In genomic region chr2:60864256-60864795, GRCm38 (mm10) we compare ENCODE assay signal across 15 mouse cellular contexts.
DNase-seq lines count a peak whose midpoint lies in the region; ATAC-seq and TF ChIP-seq lines count a peak whose summit lies in the region.
"Had no signal": no experiment of that assay in that cellular context is flagged by ENCODE, and none has a peak within 500 bp of the region (broad histone marks: within the 10 kb centered on the region; RNA-seq: fewer than 3 reads in every experiment).

No protein-coding gene starts in this region.

- H3K9me3 ChIP-seq in heart, embryonic 15.5 days (replicated peaks), result no peaks in the 10 kb centered on the region
- H3K9me3 ChIP-seq in lung, postnatal 0 days (ENCODE audit: low read length), result no peaks in the 10 kb centered on the region
- no peaks in the 10 kb centered on the region for H3K9me3 ChIP-seq in limb, embryonic 13.5 days
- no peaks in the 10 kb centered on the region for H3K9me3 ChIP-seq in forebrain, postnatal 0 days (ENCODE audit: low read length)
- H3K9me3 ChIP-seq: hindbrain, embryonic 10.5 days; midbrain, embryonic 10.5 days had no signal

- DNase-seq in heart, adult 8-10 months (ENCODE audit: low spot score), result no peak
- DNase-seq in lung, postnatal 0 days (ENCODE audit: low spot score), result no peak
- DNase-seq in lung, postnatal 14 days, result no peak
- DNase-seq in right cerebral cortex, postnatal 25 days, result no peak
- no peak for DNase-seq in forebrain, postnatal 0 days
- DNase-seq: adrenal gland, postnatal 14 days; gastrocnemius, postnatal 36 days; lung, adult 2 months; thymus, postnatal 36 days had no signal

- H3ac ChIP-seq in myocyte (ENCODE audit: control insufficient read depth, insufficient read length), result no peak overlapping the region

- WGBS in heart, embryonic 15.5 days, result 53% methylated on average over 5 of the region's 5 CpGs
- WGBS in lung, postnatal 0 days, result 47% methylated on average over 5 of the region's 5 CpGs
- 68% methylated on average over 5 of the region's 5 CpGs for WGBS in limb, embryonic 13.5 days
- 76% methylated on average over 5 of the region's 5 CpGs for WGBS in forebrain, postnatal 0 days

- peaks cover 100% of the 10 kb centered on the region for H3K79me2 ChIP-seq in myocyte (ENCODE audit: control insufficient read depth, insufficient read depth)

- no peak for TF ChIP-seq EP300 in lung, postnatal 0 days (IDR thresholded peaks at IDR 0.05)

- H3K4me3 ChIP-seq in heart, embryonic 15.5 days, result no peak overlapping the region
- H3K4me3 ChIP-seq in lung, postnatal 0 days (ENCODE audit: low read depth, low read length), result no peak overlapping the region
- no peak overlapping the region for H3K4me3 ChIP-seq in limb, embryonic 13.5 days
- no peak overlapping the region for H3K4me3 ChIP-seq in myocyte
- H3K4me3 ChIP-seq in forebrain, postnatal 0 days (ENCODE audit: low read depth, low read length), result no peak overlapping the region
- H3K4me3 ChIP-seq: hindbrain, embryonic 10.5 days; midbrain, embryonic 10.5 days had no signal

- H3K27me3 ChIP-seq in heart, embryonic 15.5 days, result no peaks in the 10 kb centered on the region
- H3K27me3 ChIP-seq in lung, postnatal 0 days (replicated peaks; ENCODE audit: insufficient read depth, low read length), result no peaks in the 10 kb centered on the region
- no peaks in the 10 kb centered on the region for H3K27me3 ChIP-seq in limb, embryonic 13.5 days
- H3K27me3 ChIP-seq in myocyte (ENCODE audit: control insufficient read depth, insufficient read depth, insufficient read length), result no peaks in the 10 kb centered on the region
- no peaks in the 10 kb centered on the region for H3K27me3 ChIP-seq in forebrain, postnatal 0 days (ENCODE audit: insufficient read depth, low read length)
- H3K27me3 ChIP-seq: CH12.LX had no signal

- no peak overlapping the region for H3K4me2 ChIP-seq in heart, embryonic 15.5 days
- H3K4me2 ChIP-seq in lung, postnatal 0 days (replicated peaks; ENCODE audit: low read depth, low read length), result no peak overlapping the region
- H3K4me2 ChIP-seq in limb, embryonic 13.5 days (replicated peaks), result no peak overlapping the region
- H3K4me2 ChIP-seq in myocyte (ENCODE audit: low read depth), result peak overlapping the region; percentile 37
- H3K4me2 ChIP-seq in forebrain, postnatal 0 days (ENCODE audit: low read depth), result no peak overlapping the region

- H3K36me3 ChIP-seq in heart, embryonic 15.5 days, result no peaks in the 10 kb centered on the region
- H3K36me3 ChIP-seq in lung, postnatal 0 days (ENCODE audit: insufficient read depth, low read length), result no peaks in the 10 kb centered on the region
- H3K36me3 ChIP-seq in limb, embryonic 13.5 days, result peaks cover 12% of the 10 kb centered on the region
- peaks cover 8% of the 10 kb centered on the region for H3K36me3 ChIP-seq in myocyte (ENCODE audit: control insufficient read depth, insufficient read depth)
- no peaks in the 10 kb centered on the region for H3K36me3 ChIP-seq in forebrain, postnatal 0 days (ENCODE audit: insufficient read depth)
- H3K36me3 ChIP-seq: midbrain, embryonic 10.5 days had no signal

- peaks cover 57% of the 10 kb centered on the region for H3K4me1 ChIP-seq in heart, embryonic 15.5 days (replicated peaks)
- H3K4me1 ChIP-seq in lung, postnatal 0 days (ENCODE audit: insufficient read depth, low read depth, low read length), result peaks cover 41% of the 10 kb centered on the region
- H3K4me1 ChIP-seq in limb, embryonic 13.5 days, result peaks cover 33% of the 10 kb centered on the region
- H3K4me1 ChIP-seq in forebrain, postnatal 0 days (ENCODE audit: insufficient read depth), result no peaks in the 10 kb centered on the region

- peak overlapping the region; percentile 35; the same call in 1 of the 2 replicates for H3K27ac ChIP-seq in heart, embryonic 15.5 days
- H3K27ac ChIP-seq in lung, postnatal 0 days (ENCODE audit: low read length), result peak overlapping the region; percentile 73
- peak overlapping the region; percentile 52; the same call in 1 of the 2 replicates for H3K27ac ChIP-seq in limb, embryonic 13.5 days
- no peak overlapping the region for H3K27ac ChIP-seq in forebrain, postnatal 0 days (ENCODE audit: low read depth, low read length)
- H3K27ac ChIP-seq: hindbrain, embryonic 10.5 days; midbrain, embryonic 10.5 days had no signal

- TF ChIP-seq CTCF in lung, postnatal 0 days (IDR thresholded peaks at IDR 0.05), result no peak
- no peak for TF ChIP-seq CTCF in forebrain, postnatal 0 days (IDR thresholded peaks at IDR 0.05; ENCODE audit: low read depth)

- H3K9ac ChIP-seq in heart, embryonic 15.5 days, result no peak overlapping the region
- no peak overlapping the region for H3K9ac ChIP-seq in lung, postnatal 0 days (replicated peaks; ENCODE audit: low read depth)
- H3K9ac ChIP-seq in limb, embryonic 13.5 days, result no peak overlapping the region
- H3K9ac ChIP-seq in forebrain, postnatal 0 days, result no peak overlapping the region

- no peak for TF ChIP-seq POLR2A in myocyte (IDR thresholded peaks at IDR 0.05; ENCODE audit: insufficient read length, low read depth)

- ATAC-seq in heart, embryonic 15.5 days (replicated peaks; ENCODE audit: insufficient number of reproducible peaks, insufficient read depth, low FRiP score, low read depth), result no peak
- no peak for ATAC-seq in lung, postnatal 0 days
- no peak for ATAC-seq in limb, embryonic 13.5 days (ENCODE audit: low FRiP score, low read depth)
- no peak for ATAC-seq in forebrain, postnatal 0 days

TF ChIP-seq in myocyte, 11 proteins besides CTCF, POLR2A, EP300 and RAD21:
- TF ChIP-seq TCF12 (IDR thresholded peaks at IDR 0.05; ENCODE audit: insufficient read depth, poor library complexity, severe bottlenecking) (no peak), CEBPB (IDR thresholded peaks at IDR 0.05; ENCODE audit: insufficient read depth, poor library complexity, severe bottlenecking) (no peak), MYOD1 (IDR thresholded peaks at IDR 0.05; ENCODE audit: control insufficient read depth in 1 of 3, insufficient read length in 2 of 3, low read depth in 2 of 3) (no peak), SRF (IDR thresholded peaks at IDR 0.05; ENCODE audit: control insufficient read depth, insufficient read length, low read depth) (no peak), MYOG (IDR thresholded peaks at IDR 0.05; ENCODE audit: control insufficient read depth in 1 of 3, insufficient read depth in 1 of 3, insufficient read length in 2 of 3, low read depth in 2 of 3) (no peak), POLR2AphosphoS2 (IDR thresholded peaks at IDR 0.05; ENCODE audit: insufficient read length, low read depth) (no peak), REST (IDR thresholded peaks at IDR 0.05; ENCODE audit: insufficient read depth, insufficient read length) (no peak), E2F4 (IDR thresholded peaks at IDR 0.05; ENCODE audit: insufficient read depth) (no peak), TCF3 (IDR thresholded peaks at IDR 0.05; ENCODE audit: insufficient read length, low read depth) (no peak), USF1 (IDR thresholded peaks at IDR 0.05; ENCODE audit: low read depth) (no peak), MAX (IDR thresholded peaks at IDR 0.05; ENCODE audit: low read depth) (no peak)
